10 mouse cellular contexts compared by ENCODE assay signal in the genomic region with DNA sequence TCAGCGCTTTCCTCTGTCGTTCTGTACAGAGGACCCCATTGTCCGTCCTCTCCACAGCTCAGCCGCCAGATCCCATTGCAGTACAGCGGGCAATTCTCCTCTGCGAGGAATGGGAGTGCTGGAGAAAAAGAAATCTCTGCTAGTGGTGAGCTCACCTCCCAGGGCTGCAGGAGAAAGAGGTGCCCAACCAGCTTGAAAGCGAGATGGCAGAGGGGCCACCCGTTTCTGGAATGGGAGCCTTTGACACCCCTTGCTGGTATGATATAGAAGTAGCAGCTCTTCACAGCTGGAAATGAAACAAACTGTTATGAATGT.
A peak's percentile ranks its signal among the peaks of the same experiment; 100 is the strongest.
DNase-seq lines count a peak whose midpoint lies in the region; ATAC-seq lines count a peak whose summit lies in the region.
"Had no signal": no experiment of that assay in that cellular context is flagged by ENCODE, and none has a peak within 500 bp of the region (broad histone marks: within the 10 kb centered on the region; RNA-seq: fewer than 3 reads in every experiment).

No protein-coding gene starts in this region.

- H3K4me1 ChIP-seq in heart, embryonic 12.5 days (replicated peaks): peaks cover 13% of the 10 kb centered on the region
- H3K4me1 ChIP-seq in forebrain, embryonic 14.5 days (ENCODE audit: control insufficient read depth, insufficient read depth, low read length): peaks cover 9% of the 10 kb centered on the region
- peaks cover 19% of the 10 kb centered on the region for H3K4me1 ChIP-seq in limb, embryonic 13.5 days

- no peaks in the 10 kb centered on the region for H3K9me3 ChIP-seq in heart, embryonic 12.5 days (replicated peaks)
- no peaks in the 10 kb centered on the region for H3K9me3 ChIP-seq in forebrain, embryonic 14.5 days (replicated peaks; ENCODE audit: control insufficient read depth, low read length)
- no peaks in the 10 kb centered on the region for H3K9me3 ChIP-seq in limb, embryonic 13.5 days

- WGBS in heart, embryonic 12.5 days: 40% methylated on average over 8 of the region's 8 CpGs
- 16% methylated on average over 8 of the region's 8 CpGs for WGBS in forebrain, embryonic 14.5 days
- 54% methylated on average over 8 of the region's 8 CpGs for WGBS in limb, embryonic 13.5 days

- H3K4me3 ChIP-seq in heart, embryonic 12.5 days: no peak overlapping the region
- H3K4me3 ChIP-seq in forebrain, embryonic 14.5 days (ENCODE audit: low read depth, low read length): no peak overlapping the region
- no peak overlapping the region for H3K4me3 ChIP-seq in limb, embryonic 13.5 days

- H3K9ac ChIP-seq in heart, embryonic 12.5 days: no peak overlapping the region
- no peak overlapping the region for H3K9ac ChIP-seq in forebrain, embryonic 14.5 days (ENCODE audit: low read length)
- no peak overlapping the region for H3K9ac ChIP-seq in limb, embryonic 13.5 days

- H3K27ac ChIP-seq in heart, embryonic 12.5 days (ENCODE audit: poor library complexity, severe bottlenecking): peak overlapping the region; percentile 69
- H3K27ac ChIP-seq in forebrain, embryonic 14.5 days (ENCODE audit: low read depth, low read length): no peak overlapping the region
- H3K27ac ChIP-seq in limb, embryonic 13.5 days: peak overlapping the region; percentile 59

- ATAC-seq in heart, embryonic 12.5 days (ENCODE audit: insufficient number of reproducible peaks, low FRiP score): no peak
- peak; percentile 32; the same call in 1 of the 2 replicates for ATAC-seq in forebrain, embryonic 14.5 days
- no peak; the same call in 1 of the 2 replicates for ATAC-seq in limb, embryonic 13.5 days (ENCODE audit: low FRiP score, low read depth)

- H3K4me2 ChIP-seq in heart, embryonic 12.5 days: peak overlapping the region; percentile 35
- H3K4me2 ChIP-seq in forebrain, embryonic 14.5 days (ENCODE audit: low read length): no peak overlapping the region
- H3K4me2 ChIP-seq in limb, embryonic 13.5 days (replicated peaks): peak overlapping the region; percentile 10; the same call in 1 of the 2 replicates

- H3K27me3 ChIP-seq in heart, embryonic 12.5 days (replicated peaks): no peaks in the 10 kb centered on the region
- peaks cover 2% of the 10 kb centered on the region; the same call in 1 of the 2 replicates for H3K27me3 ChIP-seq in forebrain, embryonic 14.5 days (replicated peaks; ENCODE audit: control insufficient read depth, insufficient read depth, low read length)
- no peaks in the 10 kb centered on the region for H3K27me3 ChIP-seq in limb, embryonic 13.5 days

- no peak for DNase-seq in heart, adult 18-20 months
- DNase-seq in brain, adult 2 months (ENCODE audit: low read depth, low spot score): peak; percentile 55
- DNase-seq in forebrain, embryonic 14.5 days (ENCODE audit: low spot score): no peak
- no peak for DNase-seq in layer of hippocampus, adult 9-11 months
- DNase-seq in right cerebral cortex, postnatal 25 days: no peak
- DNase-seq in urinary bladder, postnatal 10 days (ENCODE audit: low spot score): no peak
- DNase-seq: lung, adult 18-20 months; right cerebral cortex, postnatal 4 days had no signal

- H3K36me3 ChIP-seq in heart, embryonic 12.5 days: no peaks in the 10 kb centered on the region
- H3K36me3 ChIP-seq in forebrain, embryonic 14.5 days (ENCODE audit: control insufficient read depth, insufficient read depth, low read length): no peaks in the 10 kb centered on the region
- H3K36me3 ChIP-seq in limb, embryonic 13.5 days: no peaks in the 10 kb centered on the region
